9 mouse cellular contexts compared by ENCODE assay signal in genomic region chr1:90335001-90335747, GRCm38 (mm10).
DNase-seq lines count a peak whose midpoint lies in the region; ATAC-seq lines count a peak whose summit lies in the region.
"Had no signal": no experiment of that assay in that cellular context is flagged by ENCODE, and none has a peak within 500 bp of the region (broad histone marks: within the 10 kb centered on the region; RNA-seq: fewer than 3 reads in every experiment).

No protein-coding gene starts in this region.

- H3K36me3 ChIP-seq in neural tube, embryonic 14.5 days (ENCODE audit: control insufficient read depth, insufficient read depth, low read length) = no peaks in the 10 kb centered on the region

- no peaks in the 10 kb centered on the region for H3K4me1 ChIP-seq in neural tube, embryonic 14.5 days (ENCODE audit: control insufficient read depth, insufficient read depth, low read length)
- H3K4me1 ChIP-seq: megakaryocyte, embryonic 14.5 days had no signal

- peak; percentile 54; the same call in 1 of the 2 replicates for ATAC-seq in neural tube, embryonic 14.5 days (ENCODE audit: low read depth)

- no peak overlapping the region for H3K4me2 ChIP-seq in neural tube, embryonic 14.5 days (ENCODE audit: low read depth, low read length)

- H3K27me3 ChIP-seq in neural tube, embryonic 14.5 days (ENCODE audit: control insufficient read depth, insufficient read depth, low read length) = no peaks in the 10 kb centered on the region

- no peaks in the 10 kb centered on the region for H3K9me3 ChIP-seq in neural tube, embryonic 14.5 days (ENCODE audit: control insufficient read depth, low read length)

- intact Hi-C loops in heart, postnatal 10 days (cut with DNase I) = no loop called here

- no peak overlapping the region for H3K4me3 ChIP-seq in neural tube, embryonic 14.5 days (ENCODE audit: low read depth, low read length)
- H3K4me3 ChIP-seq: megakaryocyte, embryonic 14.5 days had no signal

- WGBS in neural tube, embryonic 14.5 days = 38% methylated on average over 25 of the region's 25 CpGs

- no peak overlapping the region for H3K9ac ChIP-seq in neural tube, embryonic 14.5 days (replicated peaks; ENCODE audit: low read depth, low read length)

- DNase-seq in cerebellum, postnatal 14 days = peak; percentile 34 to 41
- no peak for DNase-seq in cerebellum, adult 9-11 months
- peak; percentile 12 for DNase-seq in brain, adult 2 months (ENCODE audit: low read depth, low spot score)
- peak; percentile 51 to 54 for DNase-seq in heart, postnatal 10 days
- peak; percentile 85 to 92 for DNase-seq in kidney, postnatal 4 days
- DNase-seq in layer of hippocampus, adult 9-10 months (ENCODE audit: low spot score) = no peak
- no peak for DNase-seq in right cerebral cortex, postnatal 25 days

- H3K27ac ChIP-seq in neural tube, embryonic 14.5 days (ENCODE audit: low read depth, low read length) = no peak overlapping the region

Comparison
In these comparisons a context has a peak if more than half of its experiments do, and no peak if none do; other contexts are left out.
1. DNase-seq: peak in cerebellum, postnatal 14 days (2 of 2), brain, adult 2 months (single experiment), heart, postnatal 10 days (2 of 2) and kidney, postnatal 4 days (2 of 2); none in cerebellum, adult 9-11 months (single experiment), layer of hippocampus, adult 9-10 months (single experiment) and right cerebral cortex, postnatal 25 days (single experiment).